Mouse (Mus musculus) ES-CJ7 (cell line): ENCODE results near the gene Epx.

Experiments
- DNase-seq: peaks from one replicate; pipeline ENCODE4 v3.0.0; 2011; ENCODE audit warnings: low read depth, low spot score

Gene Epx

DNA sequence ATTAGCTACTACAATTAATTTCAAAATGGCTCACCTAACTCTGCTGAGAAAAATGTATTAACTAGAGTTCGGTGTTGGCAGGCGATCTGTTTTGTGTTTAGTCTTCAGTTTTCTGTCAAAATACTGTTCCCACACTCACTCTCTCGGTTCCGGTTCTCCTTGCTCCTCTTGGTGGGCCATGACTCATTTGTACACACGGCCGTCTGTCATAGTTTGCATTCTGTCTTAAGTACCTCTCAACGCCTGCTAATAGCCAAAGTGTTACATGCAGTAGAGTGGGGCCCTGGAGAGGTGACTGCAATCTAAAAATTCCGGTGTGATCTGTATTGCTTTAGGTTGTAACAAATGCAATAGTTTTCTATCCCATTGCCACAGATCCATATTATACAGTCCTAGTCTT lies 34.7 kb downstream of the Epx start:
- DNase-seq: no peak

- no peak for DNase-seq
Measured at GRCm38 (mm10) chr11:87828239-87828900, 47.0 kb downstream of the Epx start, which contains the start of gene Lpo. Gene Lpo (minus strand): TSS chr11:87828289.

- DNase-seq: no peak
Measured at GRCm38 (mm10) chr11:87821502-87821901, 53.8 kb downstream of the Epx start.

DNA sequence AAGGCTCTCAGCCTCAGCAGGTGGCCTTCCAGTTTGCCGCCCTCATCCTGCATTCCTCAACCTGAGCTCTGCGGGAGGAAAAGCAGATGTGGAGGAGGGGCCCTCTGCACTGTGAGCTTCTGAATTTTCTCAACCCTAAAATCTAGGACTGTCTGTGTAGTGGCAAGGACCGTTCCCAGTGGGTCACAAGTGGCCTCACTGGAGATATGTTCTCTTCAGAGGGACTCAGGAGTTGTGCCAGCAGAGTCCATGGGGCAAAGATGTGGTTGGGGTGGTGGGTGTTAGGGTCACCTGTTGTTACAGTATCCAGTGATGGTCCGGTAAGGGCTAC lies 57.9 kb downstream of the Epx start:
- peak; percentile 82 for DNase-seq

- DNase-seq: peak; percentile 65
Measured at GRCm38 (mm10) chr11:87816707-87817442, 58.5 kb downstream of the Epx start.

- no peak for DNase-seq
Measured at GRCm38 (mm10) chr11:87814831-87815230, 60.5 kb downstream of the Epx start.
